Mouse (Mus musculus): ENCODE data around the gene Tob1. TPM values are rescaled to one million over a fixed set of nuclear protein-coding genes. Genes with fewer than 3 reads are reported as not detected.

Tob1 gene
- polyA plus RNA-seq, 2 experiments: 7.5 to 8.3 TPM

GRCm38 (mm10) chr11:94175694-94176093 is 35.6 kb upstream of the Tob1 start:
- Histone ChIP-seq H3K36me3 (replicated peaks; ENCODE audit: control insufficient read depth, insufficient read depth, low read depth) (no peaks in the 10 kb centered on the region), H3K9ac (replicated peaks) (no peak overlapping the region), H3K4me3 (ENCODE audit: insufficient read depth in 1 of 2, low read depth in 2 of 2, low read length in 2 of 2) (no peak overlapping the region), H3K27me3 (ENCODE audit: control insufficient read depth, insufficient read depth, low read length) (no peaks in the 10 kb centered on the region), H3K27ac (no peak overlapping the region), H3K9me3 (ENCODE audit: control insufficient read depth, low read length) (no peaks in the 10 kb centered on the region), H3K4me2 (ENCODE audit: low read depth) (no peak overlapping the region), H3K4me1 (replicated peaks; ENCODE audit: control insufficient read depth in 2 of 2, insufficient read depth in 2 of 2, low read length in 1 of 2) (peaks cover 5 to 20% of the 10 kb centered on the region in 2 experiments; a peak in 3 of 4 replicates)
- no peak for ATAC-seq (ENCODE audit: insufficient read depth)
- WGBS (ENCODE audit: insufficient replicate concordance): 71% methylated on average over 8 of the region's 8 CpGs
- no peak for DNase-seq (ENCODE audit: low read depth in 3 of 3, low spot score in 3 of 3)
- TF ChIP-seq CTCF (IDR thresholded peaks at IDR 0.05; ENCODE audit: low read depth) (no peak), EP300 (IDR thresholded peaks at IDR 0.05; ENCODE audit: low read depth) (no peak)

GRCm38 (mm10) chr11:94177841-94178585 is 33.2 kb upstream of the Tob1 start:
- H3K36me3 ChIP-seq (replicated peaks; ENCODE audit: control insufficient read depth, insufficient read depth, low read depth): no peaks in the 10 kb centered on the region
- no peak overlapping the region for H3K4me2 ChIP-seq (ENCODE audit: low read depth)
- ATAC-seq (ENCODE audit: insufficient read depth) (no peak), DNase-seq (ENCODE audit: low read depth in 3 of 3, low spot score in 3 of 3) (no peak)
- no peak overlapping the region for H3K27ac ChIP-seq
- no peak overlapping the region for H3K4me3 ChIP-seq (ENCODE audit: insufficient read depth in 1 of 2, low read depth in 2 of 2, low read length in 2 of 2)
- H3K9ac ChIP-seq (replicated peaks): no peak overlapping the region
- no peaks in the 10 kb centered on the region for H3K9me3 ChIP-seq (ENCODE audit: control insufficient read depth, low read length)
- WGBS (ENCODE audit: insufficient replicate concordance): 71% methylated on average over 15 of the region's 15 CpGs
- no peaks in the 10 kb centered on the region; the same call in 1 of the 2 replicates for H3K27me3 ChIP-seq (ENCODE audit: control insufficient read depth, insufficient read depth, low read length)
- TF ChIP-seq EP300 (IDR thresholded peaks at IDR 0.05; ENCODE audit: low read depth) (no peak), CTCF (IDR thresholded peaks at IDR 0.05; ENCODE audit: low read depth) (no peak)
- H3K4me1 ChIP-seq (replicated peaks; ENCODE audit: control insufficient read depth in 2 of 2, insufficient read depth in 2 of 2, low read length in 1 of 2): peaks cover 5 to 17% of the 10 kb centered on the region in 2 experiments; a peak in 3 of 4 replicates

- H3K27me3 ChIP-seq (ENCODE audit: control insufficient read depth, insufficient read depth, low read length): no peaks in the 10 kb centered on the region; the same call in 1 of the 2 replicates
- no peak for ATAC-seq (ENCODE audit: insufficient read depth)
- 18% methylated on average over 1 of the region's 1 CpGs for WGBS (ENCODE audit: insufficient replicate concordance)
Observed at GRCm38 (mm10) chr11:94179768-94180167, 31.5 kb upstream of the Tob1 start.

GRCm38 (mm10) chr11:94180194-94180593 is 31.1 kb upstream of the Tob1 start:
- TF ChIP-seq CTCF (IDR thresholded peaks at IDR 0.05; ENCODE audit: low read depth) (no peak), EP300 (IDR thresholded peaks at IDR 0.05; ENCODE audit: low read depth) (no peak)
- Histone ChIP-seq H3K27ac (no peak overlapping the region), H3K4me2 (ENCODE audit: low read depth) (no peak overlapping the region), H3K27me3 (ENCODE audit: control insufficient read depth, insufficient read depth, low read length) (no peaks in the 10 kb centered on the region; the same call in 1 of the 2 replicates), H3K4me3 (ENCODE audit: insufficient read depth in 1 of 2, low read depth in 2 of 2, low read length in 2 of 2) (no peak overlapping the region), H3K9ac (replicated peaks) (no peak overlapping the region), H3K9me3 (ENCODE audit: control insufficient read depth, low read length) (no peaks in the 10 kb centered on the region), H3K36me3 (replicated peaks; ENCODE audit: control insufficient read depth, insufficient read depth, low read depth) (no peaks in the 10 kb centered on the region), H3K4me1 (replicated peaks; ENCODE audit: control insufficient read depth in 2 of 2, insufficient read depth in 2 of 2, low read length in 1 of 2) (peaks cover 5 to 7% of the 10 kb centered on the region in 2 experiments; a peak in 3 of 4 replicates)
- ATAC-seq (ENCODE audit: insufficient read depth) (no peak), DNase-seq (ENCODE audit: low read depth in 3 of 3, low spot score in 3 of 3) (no peak)
- WGBS (ENCODE audit: insufficient replicate concordance): 31% methylated on average over 4 of the region's 4 CpGs

More at GRCm38 (mm10) chr11:94179768-94180167, 31.5 kb upstream of the Tob1 start:
- DNase-seq (ENCODE audit: low read depth in 3 of 3, low spot score in 3 of 3): no peak
- Histone ChIP-seq H3K27ac (no peak overlapping the region), H3K4me1 (replicated peaks; ENCODE audit: control insufficient read depth in 2 of 2, insufficient read depth in 2 of 2, low read length in 1 of 2) (peaks cover 5 to 7% of the 10 kb centered on the region in 2 experiments; a peak in 3 of 4 replicates), H3K4me3 (ENCODE audit: insufficient read depth in 1 of 2, low read depth in 2 of 2, low read length in 2 of 2) (no peak overlapping the region), H3K4me2 (ENCODE audit: low read depth) (no peak overlapping the region), H3K36me3 (replicated peaks; ENCODE audit: control insufficient read depth, insufficient read depth, low read depth) (no peaks in the 10 kb centered on the region), H3K9ac (replicated peaks) (no peak overlapping the region), H3K9me3 (ENCODE audit: control insufficient read depth, low read length) (no peaks in the 10 kb centered on the region)
- no peak for TF ChIP-seq EP300 (IDR thresholded peaks at IDR 0.05; ENCODE audit: low read depth)
- no peak for TF ChIP-seq CTCF (IDR thresholded peaks at IDR 0.05; ENCODE audit: low read depth)

- WGBS (ENCODE audit: insufficient replicate concordance): 67% methylated on average over 8 of the region's 8 CpGs
- no peak for ATAC-seq (ENCODE audit: insufficient read depth)
- no peak for TF ChIP-seq CTCF (IDR thresholded peaks at IDR 0.05; ENCODE audit: low read depth)
- no peak for TF ChIP-seq EP300 (IDR thresholded peaks at IDR 0.05; ENCODE audit: low read depth)
Observed at GRCm38 (mm10) chr11:94181694-94182093, 29.6 kb upstream of the Tob1 start.

More at GRCm38 (mm10) chr11:94181694-94182093, 29.6 kb upstream of the Tob1 start:
- no peaks in the 10 kb centered on the region for H3K36me3 ChIP-seq (replicated peaks; ENCODE audit: control insufficient read depth, insufficient read depth, low read depth)
- no peak overlapping the region for H3K27ac ChIP-seq
- no peaks in the 10 kb centered on the region for H3K9me3 ChIP-seq (ENCODE audit: control insufficient read depth, low read length)
- no peak for DNase-seq (ENCODE audit: low read depth in 3 of 3, low spot score in 3 of 3)
- no peak overlapping the region for H3K4me3 ChIP-seq (ENCODE audit: insufficient read depth in 1 of 2, low read depth in 2 of 2, low read length in 2 of 2)
- H3K27me3 ChIP-seq (ENCODE audit: control insufficient read depth, insufficient read depth, low read length): no peaks in the 10 kb centered on the region; the same call in 1 of the 2 replicates
- H3K4me2 ChIP-seq (ENCODE audit: low read depth): no peak overlapping the region
- peaks cover 5 to 7% of the 10 kb centered on the region in 2 experiments; a peak in 3 of 4 replicates for H3K4me1 ChIP-seq (replicated peaks; ENCODE audit: control insufficient read depth in 2 of 2, insufficient read depth in 2 of 2, low read length in 1 of 2)
- no peak overlapping the region for H3K9ac ChIP-seq (replicated peaks)
